Mouse (Mus musculus): Measurements from ENCODE around the gene H2al2a. TPM values are rescaled to one million over a fixed set of nuclear protein-coding genes. Genes with fewer than 3 reads are reported as not detected.

The H2al2a gene
- total and polyA plus RNA-seq, 3 experiments: not detected

DNA sequence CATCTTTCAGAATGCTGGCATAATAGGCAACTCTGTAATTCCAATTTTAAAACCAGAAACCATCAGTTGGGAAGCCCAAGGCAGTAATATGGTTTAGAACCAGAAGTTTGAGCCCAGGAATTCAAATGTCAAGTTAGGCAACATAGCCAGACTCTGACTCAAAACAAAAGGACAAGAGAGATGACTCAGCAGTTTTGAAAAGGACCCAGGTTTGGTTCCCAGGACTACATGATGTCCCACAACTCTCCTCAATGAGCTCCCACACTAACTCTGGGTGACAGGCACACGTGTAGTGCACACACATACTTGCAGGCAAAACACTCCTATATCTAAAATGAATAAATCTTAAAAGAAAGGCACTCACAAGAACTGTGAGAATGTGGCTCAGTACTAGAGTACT is 22.4 kb upstream of the H2al2a start:
- dilution Hi-C loops (cut with MboI; ENCODE audit: extremely low pct_ligation_motif_present, extremely low pct_unique_long_range_greater_than_20kb, low sequenced_read_pairs): no loop called here

DNA sequence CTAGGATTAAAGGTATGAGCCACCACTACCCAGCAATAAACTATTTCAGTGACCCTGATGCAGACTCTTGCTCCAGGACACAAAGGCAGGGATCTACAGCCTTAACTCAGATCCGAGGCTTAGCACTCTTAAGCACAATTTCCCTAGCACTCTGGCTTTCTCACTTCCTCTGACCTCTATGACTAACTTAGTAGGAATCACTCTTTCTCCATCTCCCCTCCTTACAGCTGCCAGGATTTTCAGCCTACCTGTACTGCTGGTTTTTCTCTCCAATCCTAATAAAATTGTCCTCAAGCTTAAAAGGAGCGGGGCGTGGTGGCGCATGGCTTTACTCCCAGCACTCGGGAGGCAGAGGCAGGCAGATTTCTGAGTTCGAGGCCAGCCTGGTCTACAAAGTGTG is 20.6 kb upstream of the H2al2a start:
- Histone ChIP-seq H3K9ac (ENCODE audit: insufficient read depth, low read depth) (no peak overlapping the region), H3K4me3 (replicated peaks in 1 of 3; ENCODE audit: low read depth in 2 of 3, low read length in 2 of 3, poor library complexity in 1 of 3) (no peak overlapping the region), H3K4me1 (ENCODE audit: control insufficient read depth in 1 of 2, insufficient read depth in 2 of 2) (peaks cover 0 to 9% of the 10 kb centered on the region in 2 experiments; a peak in 2 of 4 replicates), H3K27me3 (replicated peaks) (no peaks in the 10 kb centered on the region), H3K27ac (ENCODE audit: insufficient read depth, low read depth) (no peak overlapping the region), H3K9me3 (replicated peaks; ENCODE audit: low read length) (peaks cover 9% of the 10 kb centered on the region), H3K4me2 (ENCODE audit: insufficient read depth, low read depth, poor library complexity, severe bottlenecking) (no peak overlapping the region), H3K79me2 (replicated peaks; ENCODE audit: control insufficient read depth, extremely low read depth, insufficient read depth, poor library complexity, severe bottlenecking) (no peaks in the 10 kb centered on the region), H3K36me3 (replicated peaks in 1 of 2; ENCODE audit: control insufficient read depth in 1 of 2, insufficient read depth in 1 of 2, low read length in 1 of 2) (no peaks in the 10 kb centered on the region)
- dilution Hi-C loops (cut with MboI; ENCODE audit: extremely low pct_ligation_motif_present, extremely low pct_unique_long_range_greater_than_20kb, low sequenced_read_pairs): no loop called here
- in situ Hi-C loops (cut with MboI; ENCODE audit: low pct_ligation_motif_present, low pct_unique_long_range_greater_than_20kb, low sequenced_read_pairs): no loop called here
- no peak for DNase-seq (ENCODE audit: extremely low read depth)
- TF ChIP-seq SMC3 (IDR thresholded peaks at IDR 0.05; ENCODE audit: low read depth, low read length) (no peak), KAT2A (IDR thresholded peaks at IDR 0.05; ENCODE audit: insufficient replicate concordance, low read length) (no peak), MAZ (IDR thresholded peaks at IDR 0.05; ENCODE audit: low read depth, low read length) (no peak), IRF4 (IDR thresholded peaks at IDR 0.05; ENCODE audit: low read depth, low read length) (no peak), RAD21 (IDR thresholded peaks at IDR 0.05; ENCODE audit: low read depth, low read length) (no peak), BHLHE40 (IDR thresholded peaks at IDR 0.05; ENCODE audit: low read depth, low read length) (no peak), MEF2A (IDR thresholded peaks at IDR 0.05; ENCODE audit: borderline replicate concordance, low read depth, low read length) (no peak), ELF1 (IDR thresholded peaks at IDR 0.05; ENCODE audit: low read depth, low read length) (no peak), CHD2 (IDR thresholded peaks at IDR 0.05; ENCODE audit: low read length) (no peak), ZMIZ1 (IDR thresholded peaks at IDR 0.05; ENCODE audit: low read depth, low read length) (no peak), NELFE (IDR thresholded peaks at IDR 0.05; ENCODE audit: low read depth, low read length) (no peak), E2F4 (IDR thresholded peaks at IDR 0.05; ENCODE audit: insufficient replicate concordance, low read depth, low read length) (no peak), JUN (IDR thresholded peaks at IDR 0.05; ENCODE audit: insufficient read depth, low read depth, low read length) (no peak), NRF1 (IDR thresholded peaks at IDR 0.05; ENCODE audit: low read depth, low read length) (no peak), ETS1 (conservative IDR thresholded peaks at IDR 0.05; ENCODE audit: low read depth, low read length) (no peak), USF1 (IDR thresholded peaks at IDR 0.05; ENCODE audit: low read depth, low read length) (no peak), EP300 (IDR thresholded peaks at IDR 0.05; ENCODE audit: low read length) (no peak), ZC3H11A (IDR thresholded peaks at IDR 0.05; ENCODE audit: low read depth, low read length) (no peak), POLR2A (IDR thresholded peaks at IDR 0.05; ENCODE audit: low read depth, low read length) (no peak)

More for the DNA sequence above, 22.4 kb upstream of the H2al2a start:
- in situ Hi-C loops (cut with MboI; ENCODE audit: low pct_ligation_motif_present, low pct_unique_long_range_greater_than_20kb, low sequenced_read_pairs): no loop called here
- Histone ChIP-seq H3K4me3 (replicated peaks in 1 of 3; ENCODE audit: low read depth in 2 of 3, low read length in 2 of 3, poor library complexity in 1 of 3) (no peak overlapping the region), H3K9me3 (replicated peaks; ENCODE audit: low read length) (peaks cover 9% of the 10 kb centered on the region), H3K4me1 (ENCODE audit: control insufficient read depth in 1 of 2, insufficient read depth in 2 of 2) (peaks cover 0 to 13% of the 10 kb centered on the region in 2 experiments; a peak in 2 of 4 replicates), H3K27me3 (replicated peaks) (no peaks in the 10 kb centered on the region), H3K27ac (ENCODE audit: insufficient read depth, low read depth) (no peak overlapping the region), H3K36me3 (replicated peaks in 1 of 2; ENCODE audit: control insufficient read depth in 1 of 2, insufficient read depth in 1 of 2, low read length in 1 of 2) (no peaks in the 10 kb centered on the region), H3K79me2 (replicated peaks; ENCODE audit: control insufficient read depth, extremely low read depth, insufficient read depth, poor library complexity, severe bottlenecking) (no peaks in the 10 kb centered on the region), H3K9ac (ENCODE audit: insufficient read depth, low read depth) (no peak overlapping the region), H3K4me2 (ENCODE audit: insufficient read depth, low read depth, poor library complexity, severe bottlenecking) (no peak overlapping the region)
- no peak for DNase-seq (ENCODE audit: extremely low read depth)
- TF ChIP-seq MAFK (IDR thresholded peaks at IDR 0.05; ENCODE audit: insufficient replicate concordance, low read length) (peak; percentile 89), POLR2AphosphoS2 (IDR thresholded peaks at IDR 0.05; ENCODE audit: low read depth, low read length) (no peak)
